Mouse (Mus musculus): ENCODE measurements at regions not wholly inside any gene's neighbourhood (a gene's known extent, or its start where the extent isn't known, plus 50 kb on each side); places are given as distances from the start of the nearest gene placed in this dataset.
A peak's percentile ranks its signal among the peaks of the same experiment; 100 is the strongest.

- Histone ChIP-seq H3K4me3 (replicated peaks; ENCODE audit: low read length) (no peak overlapping the region), H3K27me3 (ENCODE audit: insufficient read depth, low read length) (no peaks in the 10 kb centered on the region), H3K9me3 (ENCODE audit: low read length) (no peaks in the 10 kb centered on the region), H3K36me3 (ENCODE audit: insufficient read depth, low read length) (no peaks in the 10 kb centered on the region), H3K4me1 (replicated peaks; ENCODE audit: low read depth, low read length) (no peaks in the 10 kb centered on the region)
- TF ChIP-seq POU5F1 (IDR thresholded peaks at IDR 0.05; ENCODE audit: borderline replicate concordance, low read length) (no peak), NANOG (IDR thresholded peaks at IDR 0.05; ENCODE audit: borderline replicate concordance, low read length) (no peak), CTCF (conservative IDR thresholded peaks at IDR 0.05; ENCODE audit: low read length) (no peak)
Measured at GRCm38 (mm10) chr17:75808524-75809326, 257.0 kb upstream of the Fam98a start.

DNA sequence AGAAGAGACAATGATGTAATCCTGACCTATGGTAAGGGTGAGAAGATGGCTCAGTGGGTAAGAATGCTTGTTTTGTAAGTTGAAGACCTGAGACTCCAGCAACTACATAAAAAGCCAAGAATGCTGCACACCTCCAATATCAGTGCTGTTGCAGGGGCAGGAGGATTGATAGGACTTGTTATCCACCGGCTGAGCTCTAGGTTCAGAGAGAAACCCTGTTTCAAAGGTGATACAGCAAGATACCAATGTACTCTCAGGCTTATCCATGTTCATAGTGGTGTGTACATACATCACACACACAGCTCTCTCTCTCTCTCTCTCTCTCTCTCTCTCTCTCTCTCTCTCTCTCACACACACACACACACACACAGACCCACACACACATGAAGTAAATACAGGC lies 256.3 kb upstream of the Fam98a start:
- Histone ChIP-seq H3K4me1 (replicated peaks; ENCODE audit: low read depth, low read length) (no peaks in the 10 kb centered on the region), H3K36me3 (ENCODE audit: insufficient read depth, low read length) (no peaks in the 10 kb centered on the region), H3K27me3 (ENCODE audit: insufficient read depth, low read length) (no peaks in the 10 kb centered on the region), H3K9me3 (ENCODE audit: low read length) (no peaks in the 10 kb centered on the region), H3K4me3 (replicated peaks; ENCODE audit: low read length) (no peak overlapping the region)
- TF ChIP-seq POU5F1 (IDR thresholded peaks at IDR 0.05; ENCODE audit: borderline replicate concordance, low read length): no peak
- TF ChIP-seq NANOG (IDR thresholded peaks at IDR 0.05; ENCODE audit: borderline replicate concordance, low read length): no peak
- no peak for TF ChIP-seq CTCF (conservative IDR thresholded peaks at IDR 0.05; ENCODE audit: low read length)

- no peaks in the 10 kb centered on the region for H3K27me3 ChIP-seq (ENCODE audit: insufficient read depth, low read length)
- no peaks in the 10 kb centered on the region for H3K4me1 ChIP-seq (replicated peaks; ENCODE audit: low read depth, low read length)
- H3K4me3 ChIP-seq (replicated peaks; ENCODE audit: low read length): no peak overlapping the region
- no peaks in the 10 kb centered on the region for H3K9me3 ChIP-seq (ENCODE audit: low read length)
- TF ChIP-seq CTCF (conservative IDR thresholded peaks at IDR 0.05; ENCODE audit: low read length) (no peak), NANOG (IDR thresholded peaks at IDR 0.05; ENCODE audit: borderline replicate concordance, low read length) (no peak), POU5F1 (IDR thresholded peaks at IDR 0.05; ENCODE audit: borderline replicate concordance, low read length) (no peak)
- no peaks in the 10 kb centered on the region for H3K36me3 ChIP-seq (ENCODE audit: insufficient read depth, low read length)
Measured at GRCm38 (mm10) chr17:75804358-75804757, 252.6 kb upstream of the Fam98a start.

GRCm38 (mm10) chr17:75796380-75796779 lies 244.6 kb upstream of the Fam98a start:
- no peaks in the 10 kb centered on the region for H3K27me3 ChIP-seq (ENCODE audit: insufficient read depth, low read length)
- H3K4me1 ChIP-seq (replicated peaks; ENCODE audit: low read depth, low read length): no peaks in the 10 kb centered on the region
- H3K4me3 ChIP-seq (replicated peaks; ENCODE audit: low read length): no peak overlapping the region
- no peaks in the 10 kb centered on the region for H3K36me3 ChIP-seq (ENCODE audit: insufficient read depth, low read length)
- peaks cover 11% of the 10 kb centered on the region for H3K9me3 ChIP-seq (ENCODE audit: low read length)
- TF ChIP-seq POU5F1 (IDR thresholded peaks at IDR 0.05; ENCODE audit: borderline replicate concordance, low read length): no peak
- no peak for TF ChIP-seq CTCF (conservative IDR thresholded peaks at IDR 0.05; ENCODE audit: low read length)
- TF ChIP-seq NANOG (IDR thresholded peaks at IDR 0.05; ENCODE audit: borderline replicate concordance, low read length): no peak

GRCm38 (mm10) chr17:75795772-75796171 lies 244.0 kb upstream of the Fam98a start:
- Histone ChIP-seq H3K4me1 (replicated peaks; ENCODE audit: low read depth, low read length) (no peaks in the 10 kb centered on the region), H3K9me3 (ENCODE audit: low read length) (peaks cover 11% of the 10 kb centered on the region), H3K27me3 (ENCODE audit: insufficient read depth, low read length) (no peaks in the 10 kb centered on the region), H3K4me3 (replicated peaks; ENCODE audit: low read length) (no peak overlapping the region), H3K36me3 (ENCODE audit: insufficient read depth, low read length) (no peaks in the 10 kb centered on the region)
- TF ChIP-seq NANOG (IDR thresholded peaks at IDR 0.05; ENCODE audit: borderline replicate concordance, low read length) (no peak), CTCF (conservative IDR thresholded peaks at IDR 0.05; ENCODE audit: low read length) (no peak), POU5F1 (IDR thresholded peaks at IDR 0.05; ENCODE audit: borderline replicate concordance, low read length) (no peak)

DNA sequence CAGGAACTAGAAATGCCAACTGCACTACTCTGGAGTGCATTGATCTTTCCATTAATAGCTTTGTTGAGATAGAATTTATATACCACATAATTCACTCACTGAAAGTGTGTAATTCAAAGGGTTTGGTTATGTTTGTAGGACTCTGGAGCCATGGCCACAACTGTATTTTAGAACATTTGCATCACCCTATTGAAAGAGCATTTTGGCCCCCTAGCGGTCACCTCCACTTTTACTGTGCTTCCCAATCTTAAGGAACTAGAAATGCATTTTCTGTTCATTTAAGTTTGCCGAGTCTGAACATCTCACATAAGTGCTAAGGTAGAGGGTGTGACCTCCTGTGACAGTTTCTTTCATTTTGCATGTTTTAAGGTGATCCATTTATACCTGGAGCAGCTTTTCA lies 228.0 kb upstream of the Fam98a start:
- Histone ChIP-seq H3K36me3 (ENCODE audit: insufficient read depth, low read length) (no peaks in the 10 kb centered on the region), H3K9me3 (ENCODE audit: low read length) (no peaks in the 10 kb centered on the region), H3K27me3 (ENCODE audit: insufficient read depth, low read length) (no peaks in the 10 kb centered on the region), H3K4me1 (replicated peaks; ENCODE audit: low read depth, low read length) (no peaks in the 10 kb centered on the region), H3K4me3 (replicated peaks; ENCODE audit: low read length) (no peak overlapping the region)
- TF ChIP-seq CTCF (conservative IDR thresholded peaks at IDR 0.05; ENCODE audit: low read length): 0 out of 2 replicates have a peak, but pooled peaks have one; percentile 7
- TF ChIP-seq POU5F1 (IDR thresholded peaks at IDR 0.05; ENCODE audit: borderline replicate concordance, low read length): no peak

- no peak overlapping the region for H3K4me3 ChIP-seq (replicated peaks; ENCODE audit: low read length)
- no peaks in the 10 kb centered on the region for H3K9me3 ChIP-seq (ENCODE audit: low read length)
- TF ChIP-seq NANOG (IDR thresholded peaks at IDR 0.05; ENCODE audit: borderline replicate concordance, low read length) (no peak), CTCF (conservative IDR thresholded peaks at IDR 0.05; ENCODE audit: low read length) (no peak), POU5F1 (IDR thresholded peaks at IDR 0.05; ENCODE audit: borderline replicate concordance, low read length) (no peak)
- no peaks in the 10 kb centered on the region for H3K36me3 ChIP-seq (ENCODE audit: insufficient read depth, low read length)
- H3K4me1 ChIP-seq (replicated peaks; ENCODE audit: low read depth, low read length): no peaks in the 10 kb centered on the region
- no peaks in the 10 kb centered on the region for H3K27me3 ChIP-seq (ENCODE audit: insufficient read depth, low read length)
Measured at GRCm38 (mm10) chr17:75776611-75777010, 224.9 kb upstream of the Fam98a start.

GRCm38 (mm10) chr17:75775518-75775917 lies 223.8 kb upstream of the Fam98a start:
- H3K36me3 ChIP-seq (ENCODE audit: insufficient read depth, low read length): no peaks in the 10 kb centered on the region
- H3K4me1 ChIP-seq (replicated peaks; ENCODE audit: low read depth, low read length): no peaks in the 10 kb centered on the region
- no peaks in the 10 kb centered on the region for H3K27me3 ChIP-seq (ENCODE audit: insufficient read depth, low read length)
- no peak for TF ChIP-seq NANOG (IDR thresholded peaks at IDR 0.05; ENCODE audit: borderline replicate concordance, low read length)
- TF ChIP-seq CTCF (conservative IDR thresholded peaks at IDR 0.05; ENCODE audit: low read length): no peak
- no peak for TF ChIP-seq POU5F1 (IDR thresholded peaks at IDR 0.05; ENCODE audit: borderline replicate concordance, low read length)
- H3K9me3 ChIP-seq (ENCODE audit: low read length): no peaks in the 10 kb centered on the region
- no peak overlapping the region for H3K4me3 ChIP-seq (replicated peaks; ENCODE audit: low read length)

DNA sequence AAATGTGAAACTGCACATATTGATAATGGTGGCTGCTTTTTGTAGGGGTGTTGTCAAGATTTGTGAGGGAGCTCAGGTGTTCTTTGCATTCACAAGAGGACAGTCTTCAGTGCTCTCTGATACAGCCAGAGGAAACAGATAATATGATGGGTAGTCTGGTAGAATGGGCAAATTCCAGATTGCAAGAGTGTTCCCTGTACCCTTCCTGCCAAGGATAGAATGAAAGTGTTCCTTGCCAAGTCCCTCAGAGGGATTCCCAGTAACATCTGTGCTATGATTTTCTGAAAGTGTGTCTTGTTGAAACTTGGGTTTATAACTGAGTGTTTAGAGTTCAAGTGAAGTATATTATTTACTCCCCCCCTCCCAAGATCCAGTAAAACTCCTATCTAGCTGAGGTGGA lies 221.1 kb upstream of the Fam98a start:
- TF ChIP-seq NANOG (IDR thresholded peaks at IDR 0.05; ENCODE audit: borderline replicate concordance, low read length): no peak
- TF ChIP-seq CTCF (conservative IDR thresholded peaks at IDR 0.05; ENCODE audit: low read length): no peak
- no peak for TF ChIP-seq POU5F1 (IDR thresholded peaks at IDR 0.05; ENCODE audit: borderline replicate concordance, low read length)
- Histone ChIP-seq H3K4me1 (replicated peaks; ENCODE audit: low read depth, low read length) (no peaks in the 10 kb centered on the region), H3K4me3 (replicated peaks; ENCODE audit: low read length) (no peak overlapping the region), H3K36me3 (ENCODE audit: insufficient read depth, low read length) (no peaks in the 10 kb centered on the region), H3K9me3 (ENCODE audit: low read length) (peaks cover 20% of the 10 kb centered on the region), H3K27me3 (ENCODE audit: insufficient read depth, low read length) (no peaks in the 10 kb centered on the region)

All from E14TG2a.4 (cell line).